Mouse (Mus musculus) kidney, adult 2 months (tissue): ENCODE data around the gene Nrf1.

Experiments used
- CTCF ChIP-seq: fragments of 200-500 bp; conservative IDR thresholded peaks from 2 replicates; pipeline ENCODE4 v1.5.1; 2011; ENCODE audit warnings: low read depth, mild to moderate bottlenecking, control low read depth, low read length, moderate library complexity, mixed read lengths; ENCODE audit not compliant: insufficient read depth, insufficient read length
- POLR2A ChIP-seq: fragments of 200-500 bp; IDR thresholded peaks from one replicate; pipeline ENCODE4 v1.6.1; 2011; ENCODE audit warnings: low read depth, low read length, control low read depth

GRCm38 (mm10) chr6:30021241-30021640, 26.5 kb upstream of the Nrf1 start:
- TF ChIP-seq CTCF (no peak), POLR2A (no peak)
